Mouse (Mus musculus): Measurements from ENCODE around the gene Cdca4.

The Cdca4 gene

DNA sequence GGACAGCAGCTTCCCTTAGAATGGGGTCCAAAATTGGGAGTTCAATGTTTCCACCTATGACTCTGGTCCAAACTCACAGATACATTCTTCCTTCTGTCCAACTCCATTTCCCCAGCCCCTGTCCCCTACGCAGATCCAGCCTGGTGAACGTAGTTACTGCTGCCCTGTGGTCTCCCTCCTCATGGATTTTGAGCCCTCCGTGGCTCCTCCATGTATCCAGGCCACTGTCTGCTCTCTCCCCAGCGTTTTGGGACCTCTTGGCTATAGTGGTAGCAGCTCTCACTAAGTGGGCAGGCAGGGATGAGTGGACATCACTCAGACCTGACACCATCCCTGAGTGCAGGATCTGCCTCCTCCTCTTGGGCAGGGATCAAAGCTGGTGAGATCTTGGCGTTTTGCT is 30.5 kb downstream of the Cdca4 start:
- DNase-seq (ENCODE audit: low spot score), result no peak

DNA sequence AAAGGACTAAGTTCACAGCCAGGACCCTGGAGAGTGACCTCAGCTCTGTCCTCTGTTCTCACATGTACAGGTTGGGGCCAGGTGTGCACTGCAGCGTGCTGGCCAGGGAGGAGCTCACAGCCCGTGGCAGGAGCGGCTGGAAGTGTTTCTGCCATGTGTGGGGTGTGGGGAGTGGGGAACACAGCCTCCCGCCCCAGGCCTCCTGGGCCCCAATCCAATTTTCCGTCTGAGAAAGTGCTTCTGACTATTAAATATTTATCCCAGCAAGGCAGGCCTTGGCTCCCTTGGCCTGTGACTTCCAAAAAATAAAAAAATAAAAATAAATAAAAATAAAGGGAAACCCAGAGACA is 30.9 kb downstream of the Cdca4 start:
- no peak for DNase-seq (ENCODE audit: low spot score)

DNA sequence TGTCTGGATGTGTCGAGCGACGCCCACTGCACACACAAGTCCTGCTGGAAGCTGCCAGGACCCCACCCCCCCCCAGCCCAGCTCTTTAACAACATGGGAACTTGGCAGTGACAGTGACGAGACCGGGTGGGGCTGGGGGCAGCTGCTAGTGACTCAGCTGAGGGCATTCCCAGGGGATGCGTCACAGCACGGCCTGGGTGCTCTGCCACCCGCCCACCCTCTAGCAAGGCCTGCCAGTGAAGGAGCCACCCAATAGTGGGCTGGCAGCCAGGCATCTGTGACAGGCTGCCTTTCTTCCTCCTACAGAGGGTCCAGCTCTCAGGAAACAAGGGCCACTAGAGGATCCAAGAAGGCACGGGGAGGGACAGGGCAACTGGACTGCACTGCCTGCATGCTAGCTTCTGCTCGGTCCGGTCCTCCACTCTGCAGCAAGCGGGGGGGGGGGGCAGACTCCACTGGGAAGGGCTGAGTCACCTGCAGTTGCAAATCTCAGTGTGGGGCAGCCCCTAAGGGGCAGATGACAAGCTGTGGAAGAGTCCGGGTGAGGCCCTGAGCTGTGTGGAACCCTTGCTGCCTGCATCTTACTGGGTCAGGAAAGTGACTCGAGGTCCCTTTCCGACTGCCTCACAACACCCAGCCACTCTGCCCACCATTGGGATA is 31.4 kb downstream of the Cdca4 start:
- DNase-seq (ENCODE audit: low spot score), result no peak

DNA sequence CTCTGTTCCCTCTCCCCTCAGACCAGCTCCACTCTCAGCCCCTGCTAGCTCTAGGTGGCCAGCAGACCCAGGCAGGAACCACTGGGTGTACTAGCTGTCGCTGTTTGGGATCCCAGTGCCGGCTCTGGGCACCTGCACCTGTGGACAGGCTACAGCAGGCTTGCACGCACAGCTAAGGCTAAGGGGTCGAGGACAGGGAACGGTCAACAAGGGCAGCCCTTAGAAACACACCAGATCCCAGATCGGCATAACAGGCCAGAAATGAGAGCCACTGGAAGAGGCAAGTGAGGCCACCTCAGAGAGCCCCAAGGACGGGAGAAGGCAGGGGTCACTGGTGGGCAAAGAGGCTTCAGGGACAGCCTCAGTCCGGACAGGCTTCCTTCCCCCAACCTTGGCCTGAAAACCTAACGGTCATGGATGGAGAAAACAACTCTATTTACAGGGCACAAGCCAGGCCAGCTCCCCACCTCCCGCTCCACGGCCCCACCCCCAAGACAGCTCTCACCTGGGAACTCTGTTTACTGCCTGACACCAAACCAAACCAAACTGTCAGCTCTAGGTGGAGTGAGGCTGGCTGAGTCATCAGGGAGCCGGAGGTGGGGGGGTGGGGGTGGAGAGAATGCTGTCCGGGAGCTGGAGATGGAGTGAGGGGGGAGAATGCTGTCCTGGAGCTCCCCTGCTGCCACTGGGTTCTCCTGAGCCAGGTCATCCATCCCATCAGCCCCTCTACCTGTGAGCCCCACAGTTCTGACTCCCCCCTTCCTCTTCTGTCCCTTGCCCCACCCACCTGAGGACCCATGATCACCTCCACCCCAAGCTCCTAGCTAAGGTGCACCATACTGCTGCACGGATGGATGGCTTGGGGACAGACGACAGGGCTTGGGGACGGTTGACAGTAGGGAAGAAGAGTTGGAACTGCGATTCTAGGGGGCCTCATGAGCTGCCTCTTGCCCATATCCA is 32.4 kb downstream of the Cdca4 start:
- no peak for DNase-seq (ENCODE audit: low spot score)

DNA sequence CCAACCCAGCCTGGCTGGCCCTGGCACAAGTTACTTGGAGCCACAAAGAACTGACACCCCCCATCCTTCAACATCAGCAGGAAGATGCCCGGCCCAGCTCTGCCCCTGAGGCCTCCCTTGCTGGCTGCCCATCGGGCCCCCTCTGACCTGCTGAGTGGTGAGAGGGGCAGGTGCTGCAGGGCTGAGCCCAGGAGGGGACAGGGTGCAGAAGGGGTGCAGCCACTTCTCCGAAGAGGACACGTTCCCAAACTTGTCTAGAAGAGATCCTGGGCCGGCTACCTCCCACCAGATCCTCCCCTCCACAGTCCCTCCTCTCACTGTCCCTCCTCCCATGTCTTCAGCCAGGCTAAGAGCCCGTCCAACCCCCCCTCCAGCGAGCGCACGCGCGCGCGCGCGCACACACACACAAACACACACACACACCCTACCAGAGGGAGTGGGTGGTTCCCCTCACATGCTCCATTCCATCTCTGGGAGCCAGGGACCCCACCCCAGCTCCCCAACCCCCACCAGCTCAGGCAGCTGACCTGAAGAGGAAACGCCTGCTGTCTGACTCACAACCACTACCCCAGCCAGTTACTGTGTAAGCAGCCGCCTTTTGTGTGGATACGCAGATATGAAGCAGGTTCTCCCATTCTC is 33.6 kb downstream of the Cdca4 start:
- no peak for DNase-seq (ENCODE audit: low spot score)

DNA sequence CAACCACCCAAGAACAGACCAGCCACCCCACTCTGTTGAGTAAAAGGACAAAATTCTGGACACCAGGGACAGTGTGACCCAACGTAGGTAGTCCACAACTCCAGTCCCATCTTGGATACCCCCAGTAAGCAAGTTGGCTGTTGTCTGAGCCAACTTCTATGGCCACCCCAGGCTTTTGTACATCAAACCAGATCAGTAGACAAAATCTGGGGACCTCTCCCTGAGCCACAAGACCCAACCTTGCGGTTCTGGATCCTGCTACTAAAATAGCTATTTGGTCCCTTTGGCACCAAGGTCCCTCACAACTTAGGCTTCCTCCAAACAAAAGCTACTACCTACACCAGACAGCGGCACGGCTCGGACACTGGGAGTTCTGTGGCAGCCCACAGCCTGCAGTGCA is 34.2 kb downstream of the Cdca4 start:
- no peak for DNase-seq (ENCODE audit: low spot score)

DNA sequence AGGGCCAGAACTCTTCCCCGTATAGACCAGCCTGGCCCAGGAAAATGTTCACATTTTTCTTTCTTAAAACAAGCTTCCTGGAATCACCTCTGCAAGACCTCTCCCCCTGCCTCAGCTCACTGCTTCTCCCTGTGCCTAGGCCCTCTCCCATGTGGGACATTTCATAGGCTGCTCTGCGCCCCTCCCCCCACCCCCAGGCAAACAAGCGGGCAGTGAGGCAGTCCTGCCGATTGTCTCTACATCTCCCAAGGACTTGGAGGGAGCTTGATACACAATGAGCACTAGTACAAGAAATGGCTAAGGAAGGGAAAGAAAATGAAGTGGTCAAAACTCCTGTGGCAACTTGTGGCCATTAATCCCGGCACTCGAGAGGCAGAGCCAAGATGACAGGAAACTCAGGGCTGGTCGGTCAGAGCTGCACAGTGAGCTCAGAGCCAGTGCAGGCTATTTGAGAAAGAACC is 34.8 kb downstream of the Cdca4 start:
- no peak for DNase-seq (ENCODE audit: low spot score)

DNA sequence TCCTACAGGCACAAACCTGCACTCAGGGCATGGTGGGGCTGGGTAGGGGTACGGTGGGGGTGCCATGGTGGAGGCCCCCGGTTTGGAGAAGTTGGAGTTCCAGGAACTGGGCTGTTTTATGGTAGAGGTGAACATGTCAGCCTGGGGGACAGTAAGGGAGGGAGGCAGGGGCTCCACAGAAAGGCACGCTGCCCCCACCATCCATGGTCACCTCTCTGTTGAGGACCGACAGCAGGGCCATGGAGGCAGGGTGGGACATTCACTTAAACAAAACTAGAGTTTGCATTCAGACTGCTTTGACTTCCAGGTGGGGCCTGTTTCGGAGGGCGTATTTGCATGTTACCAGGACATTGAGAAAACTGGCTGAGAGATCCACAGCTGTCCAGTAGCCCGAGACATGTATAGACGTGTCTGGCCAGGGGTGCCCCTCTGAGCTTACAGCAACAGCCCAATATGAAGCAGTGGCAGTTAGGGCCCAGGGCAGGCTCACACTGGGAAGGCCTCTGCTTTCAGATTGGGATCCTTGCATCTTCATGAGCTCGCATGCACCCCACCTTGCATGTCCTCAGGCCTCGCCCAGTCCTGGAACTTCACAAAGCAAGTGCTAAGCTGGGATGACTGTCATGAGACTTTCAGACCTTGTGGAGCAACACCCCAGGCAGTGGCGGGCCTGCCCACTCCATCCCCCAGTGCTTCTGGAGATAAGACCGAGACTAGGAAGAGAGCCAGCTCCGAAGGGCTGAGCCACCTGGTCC is 35.4 kb downstream of the Cdca4 start:
- DNase-seq (ENCODE audit: low spot score), result no peak

DNA sequence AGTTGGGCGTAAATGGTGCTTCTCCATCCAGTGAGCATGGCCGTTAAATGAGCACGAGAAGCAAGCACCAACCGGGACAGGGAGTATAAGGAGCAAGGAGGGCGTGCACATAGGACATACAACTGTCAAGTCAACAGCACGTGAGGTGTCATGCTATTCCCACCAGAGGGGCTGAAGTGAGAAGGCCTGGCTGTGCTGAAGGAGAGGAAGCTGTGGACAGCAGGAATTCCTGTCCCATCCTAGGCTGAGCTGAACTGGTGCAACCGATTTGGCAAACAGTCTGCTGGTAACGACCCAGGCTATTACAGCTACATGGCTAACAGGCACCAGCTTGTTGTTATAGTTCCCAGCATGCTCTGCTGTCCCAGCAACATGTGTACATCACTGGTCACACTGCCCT is 38.2 kb downstream of the Cdca4 start:
- DNase-seq (ENCODE audit: low spot score), result no peak

DNA sequence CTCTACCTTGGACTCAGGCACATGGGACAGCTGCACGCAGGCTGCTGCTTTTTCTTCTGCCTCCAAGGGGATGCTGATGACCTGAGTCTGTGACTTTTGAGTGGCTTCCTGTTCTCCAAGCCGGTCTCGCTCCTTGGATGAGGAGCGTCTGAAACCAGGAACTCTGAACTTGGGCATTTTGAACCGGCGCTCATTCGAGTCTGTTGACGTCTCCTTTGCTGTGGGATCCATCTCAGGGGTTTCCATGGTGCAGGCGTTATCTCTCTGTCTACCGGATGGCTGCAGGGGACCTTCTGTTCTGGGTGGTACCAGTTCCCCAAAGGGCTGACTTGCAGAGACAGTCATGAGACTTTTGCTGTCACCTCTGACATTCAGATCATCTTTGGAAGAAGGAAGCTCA is 54.7 kb downstream of the Cdca4 start:
- no peak for DNase-seq (ENCODE audit: low spot score)

DNA sequence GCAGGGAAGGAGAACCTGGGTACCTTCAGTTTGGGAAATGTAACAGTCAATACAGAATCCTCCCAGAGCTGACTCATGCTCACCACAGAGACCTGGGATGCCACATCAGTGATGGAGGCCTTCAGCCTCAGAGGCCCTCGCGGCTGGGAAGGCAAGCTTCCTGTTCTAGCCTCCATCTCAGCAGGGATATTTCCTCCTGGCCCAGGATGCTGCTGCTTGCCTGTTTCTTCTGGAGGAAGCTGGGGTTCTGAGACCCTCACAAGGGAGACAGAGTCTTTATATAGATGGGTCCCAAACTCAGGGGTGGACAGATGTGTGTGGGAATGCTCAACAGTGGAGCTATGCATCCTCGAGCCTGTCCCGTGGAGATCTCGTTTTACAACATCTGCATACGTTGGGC is 55.2 kb downstream of the Cdca4 start:
- no peak for DNase-seq (ENCODE audit: low spot score)

DNA sequence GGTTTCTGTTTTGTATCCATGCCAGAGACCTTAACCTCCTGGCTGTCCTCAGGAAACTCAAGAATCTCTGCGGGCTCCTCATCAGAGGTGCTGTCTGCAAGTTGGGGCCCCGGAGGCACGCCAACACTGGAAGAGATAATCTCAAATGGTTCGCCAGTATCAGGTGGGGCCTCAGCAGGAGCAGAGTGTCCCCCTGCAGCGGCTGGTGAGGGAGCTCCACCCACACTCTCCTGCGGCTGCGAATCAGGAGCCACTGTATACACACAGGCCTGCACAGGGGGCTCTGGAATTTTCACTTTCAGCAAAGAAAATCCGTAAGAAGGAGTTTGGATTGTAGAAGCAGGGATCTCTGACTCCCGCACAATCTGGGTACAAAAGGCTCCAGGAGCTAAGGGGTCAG is 55.9 kb downstream of the Cdca4 start:
- DNase-seq (ENCODE audit: low spot score), result no peak

DNA sequence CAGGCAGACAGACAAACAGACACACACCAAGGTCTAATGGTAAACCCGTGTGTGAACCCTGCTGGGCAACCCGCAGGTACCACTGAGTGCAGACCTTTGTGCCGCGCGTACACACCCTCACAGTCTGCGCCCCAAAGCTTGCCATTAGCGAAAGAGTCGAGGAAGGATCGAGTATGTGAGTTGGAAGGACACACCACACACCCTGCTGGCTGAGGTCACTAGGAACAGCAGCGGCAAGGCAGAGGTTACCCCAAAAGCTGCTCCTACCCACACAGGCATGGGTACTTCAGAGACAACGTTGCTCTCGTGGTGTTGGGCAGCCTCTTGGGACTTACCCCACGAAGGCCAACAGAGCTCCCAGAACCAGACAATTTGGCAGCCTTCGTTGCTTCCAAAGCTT is 56.9 kb downstream of the Cdca4 start:
- DNase-seq (ENCODE audit: low spot score), result no peak

DNA sequence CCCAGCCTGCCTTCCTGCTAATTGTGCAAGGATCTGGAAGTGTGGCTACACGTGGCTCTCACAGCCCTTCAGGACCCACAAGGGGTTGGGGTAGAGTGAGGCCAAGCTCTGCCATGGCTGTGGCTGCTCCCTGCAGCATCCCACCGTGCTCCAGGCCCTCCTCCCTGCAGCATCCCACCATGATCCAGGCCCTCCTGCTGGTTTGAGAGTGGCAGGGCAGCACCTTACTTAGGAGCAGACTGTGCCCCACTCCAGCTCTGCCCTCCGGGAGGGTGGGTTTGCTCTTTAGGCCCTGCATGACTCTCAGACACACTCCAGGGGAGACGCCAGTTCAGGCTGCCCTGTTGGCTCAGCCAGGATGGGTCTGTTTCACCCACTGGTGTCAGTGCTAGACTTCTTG is 58.8 kb downstream of the Cdca4 start:
- DNase-seq (ENCODE audit: low spot score), result no peak
